Mouse (Mus musculus) heart, postnatal 14 days (tissue): ENCODE data around the gene 2610008E11Rik. TPM values are rescaled to one million over a fixed set of nuclear protein-coding genes. Genes with fewer than 3 reads are reported as not detected.
"Not testable (repeated sequence)": the region's sequence is repeated elsewhere in the genome, so short reads cannot be mapped to it uniquely, and the experiment has no call there.

ENCODE experiments used
- DNase-seq, 2 experiments: peaks; one replicate each; pipeline ENCODE4 v3.0.0; 2021 to 2022
- intact Hi-C: fragments of 180-260 bp; cut with DNase I; formaldehyde crosslinking; loops from one replicate; pipeline ENCODE4 v1.15.1; 2025
- long read RNA-seq, 2 experiments: library from polyadenylated mRNA; stranded (forward); transcript quantifications; one replicate each; pipeline ENCODE4 v2.0.0; 2021
- total RNA-seq, 2 experiments: library from RNA; stranded (reverse); gene quantifications; 2 replicates each; pipeline ENCODE4 v1.2.3; 2021

Gene 2610008E11Rik
- total RNA-seq, result 10 to 100 TPM; 12.8 to 15.1 TPM
- long read RNA-seq, experiment 1, full-length matches to known transcripts, result 4 of 8 reads
- long read RNA-seq, experiment 1, partial matches to known transcripts, result 0 of 8 reads
- long read RNA-seq, experiment 1, other reads (novel, unspliced or antisense), result 4 of 8 reads
- long read RNA-seq, experiment 2, full-length matches to known transcripts, result 14 of 16 reads
- long read RNA-seq, experiment 2, partial matches to known transcripts, result 0 of 16 reads
- long read RNA-seq, experiment 2, other reads (novel, unspliced or antisense), result 2 of 16 reads

- DNase-seq, result peak; percentile 89 to 91
- intact Hi-C loops, result no loop called here
Measured at GRCm38 (mm10) chr10:79097161-79097754, at the start of gene 2610008E11Rik. 2610008E11Rik (minus strand) TSS chr10:79097600.

GRCm38 (mm10) chr10:79116125-79116849, 18.9 kb upstream of the 2610008E11Rik start:
- DNase-seq, result peak; percentile 42 to 72
- intact Hi-C loops, result loop anchor here (1.0 kb wide), 1 partner anchor 360 kb away; no protein-coding TSS in a partner anchor

- no peak for DNase-seq
- intact Hi-C loops, result no loop called here
Measured at GRCm38 (mm10) chr10:79115085-79115484, 17.7 kb upstream of the 2610008E11Rik start.

- DNase-seq, result no peak
- intact Hi-C loops, result no loop called here
Measured at GRCm38 (mm10) chr10:79110482-79110881, 13.1 kb upstream of the 2610008E11Rik start.

DNA sequence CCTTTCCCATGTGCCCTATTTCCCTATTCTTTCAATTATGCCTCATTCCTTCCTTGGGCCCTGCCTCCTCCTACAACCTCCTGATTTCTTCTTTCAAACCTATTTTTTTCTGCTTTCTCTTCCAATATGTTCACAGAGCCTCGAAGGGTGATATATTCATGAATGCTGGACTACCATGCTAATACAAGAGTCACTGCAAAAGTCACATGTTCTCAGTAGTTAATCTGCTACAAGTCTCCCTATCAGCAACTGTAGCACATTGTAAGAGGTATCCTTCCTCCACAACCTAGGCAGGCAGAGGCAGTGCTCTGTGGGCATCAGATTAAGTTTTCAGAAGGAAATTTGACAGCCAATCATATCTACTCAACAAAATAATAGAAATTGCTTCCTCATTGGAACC, 11.8 kb upstream of the 2610008E11Rik start:
- no peak for DNase-seq
- intact Hi-C loops, result no loop called here

DNA sequence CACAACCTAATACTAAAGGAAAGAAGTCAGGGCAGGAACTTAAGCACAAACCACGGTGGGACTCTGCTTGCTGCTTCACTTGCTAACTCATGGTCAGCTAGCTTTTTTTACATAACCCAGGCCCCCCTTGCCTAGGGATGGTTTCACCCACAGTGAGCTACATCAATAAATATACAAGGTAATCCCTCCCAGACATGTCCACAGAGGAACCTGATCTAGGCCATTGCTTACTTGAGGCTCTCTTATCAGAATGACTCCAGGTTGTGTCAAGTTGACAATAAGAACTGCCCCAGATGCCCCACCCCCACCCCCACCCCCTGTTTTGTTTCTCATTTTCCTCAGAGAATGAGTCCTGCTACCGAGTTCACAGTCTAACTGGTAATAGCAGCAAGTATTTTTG, 10.1 kb upstream of the 2610008E11Rik start:
- intact Hi-C loops, result no loop called here
- no peak for DNase-seq

GRCm38 (mm10) chr10:79106325-79107282, 9.2 kb upstream of the 2610008E11Rik start:
- DNase-seq, result no peak
- intact Hi-C loops, result no loop called here

GRCm38 (mm10) chr10:79096706-79097105, 694 bp downstream of the 2610008E11Rik start:
- intact Hi-C loops, result no loop called here
- no peak for DNase-seq

DNA sequence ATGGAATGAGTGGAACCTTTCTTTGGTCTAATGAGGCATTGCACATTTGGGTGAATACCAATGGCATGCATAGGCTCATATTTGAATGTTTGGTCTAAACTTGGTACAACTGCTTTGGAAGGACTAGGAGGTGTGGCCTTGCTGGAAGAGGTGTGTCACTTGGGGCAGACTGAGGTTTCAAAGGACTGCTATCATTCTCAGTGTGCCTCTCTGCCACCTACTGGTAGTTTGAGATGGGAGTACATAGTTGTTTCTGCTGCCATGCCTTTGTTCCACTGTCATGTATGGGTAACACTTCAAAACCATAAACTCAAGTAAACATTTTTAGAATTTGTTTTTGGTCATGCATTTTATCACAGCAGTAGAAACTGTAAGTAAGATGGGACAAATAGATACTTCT, 5.7 kb downstream of the 2610008E11Rik start:
- intact Hi-C loops, result no loop called here
- no peak for DNase-seq

- intact Hi-C loops, result no loop called here
- DNase-seq, result no peak
Measured at GRCm38 (mm10) chr10:79089000-79089399, 8.4 kb downstream of the 2610008E11Rik start.

GRCm38 (mm10) chr10:79086577-79086976, 10.8 kb downstream of the 2610008E11Rik start:
- intact Hi-C loops, result no loop called here
- DNase-seq, result no peak

DNA sequence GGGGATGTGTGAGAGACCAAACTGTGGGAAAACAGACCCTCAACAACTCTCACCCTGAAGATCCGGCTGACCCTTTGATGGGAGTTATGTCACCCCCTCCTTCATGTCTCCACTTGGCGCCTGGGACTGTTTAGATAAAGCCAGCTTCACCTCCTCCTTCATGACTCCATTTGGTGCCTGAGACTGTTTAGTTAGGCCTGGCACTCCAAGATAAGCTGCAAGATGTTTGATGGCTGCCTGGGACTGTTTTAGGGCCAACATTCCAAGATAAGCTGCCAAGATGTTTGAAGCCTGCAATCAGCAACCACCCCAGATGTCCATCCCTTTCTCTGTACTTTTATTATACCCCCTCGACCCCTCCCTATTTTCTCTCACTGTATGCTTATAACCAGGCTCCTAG, 40.0 kb downstream of the 2610008E11Rik start:
- DNase-seq, intact Hi-C loops: not testable (repeated sequence)

GRCm38 (mm10) chr10:79042457-79042856, 54.9 kb downstream of the 2610008E11Rik start:
- DNase-seq, intact Hi-C loops: not testable (repeated sequence)

DNA sequence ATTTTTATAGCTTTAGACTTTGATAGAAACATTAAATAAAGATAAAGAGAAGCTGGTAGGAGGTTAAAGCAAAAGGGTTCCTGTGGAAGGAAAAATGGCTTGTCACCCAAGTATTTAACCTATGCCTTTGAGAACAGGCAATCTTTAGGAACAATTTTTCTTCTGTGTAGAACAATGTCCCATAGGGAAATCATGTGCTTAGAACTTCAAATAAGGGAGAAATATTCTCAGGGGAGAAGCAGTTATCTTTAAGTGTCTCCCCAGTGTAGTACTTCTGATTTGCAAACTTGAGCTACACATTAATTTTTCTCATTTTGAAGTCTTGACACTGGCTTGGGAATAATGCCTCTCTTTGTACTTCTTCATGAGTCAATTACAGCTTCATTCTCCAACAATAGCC, 69.0 kb downstream of the 2610008E11Rik start, which contains the start of gene Olfr57:
Gene Olfr57 (plus strand): TSS at position 301 of the 400 bp plus-strand sequence.
- intact Hi-C loops, result no loop called here
- DNase-seq, result no peak

Other genes starting within 250 kb of the 2610008E11Rik start
- gene Olfr1356, start 245.4 kb downstream of the 2610008E11Rik start, total RNA-seq, result not detected
- not detected for gene Olfr1355, start 222.1 kb downstream of the 2610008E11Rik start, total RNA-seq
- not detected for gene Olfr1354, start 184.4 kb downstream of the 2610008E11Rik start, total RNA-seq
- not detected for gene Olfr8, start 147.0 kb downstream of the 2610008E11Rik start, total RNA-seq
- gene Olfr1353, start 134.3 kb downstream of the 2610008E11Rik start, total RNA-seq, result not detected
- gene Olfr1352, start 116.5 kb downstream of the 2610008E11Rik start, total RNA-seq, result not detected
- not detected for gene Olfr1351, start 85.1 kb downstream of the 2610008E11Rik start, total RNA-seq
- gene Olfr57, start 68.9 kb downstream of the 2610008E11Rik start, total RNA-seq, result not detected
- gene Vmn2r80, start 51.2 kb upstream of the 2610008E11Rik start, total RNA-seq, result not detected
- gene Vmn2r81, start 150.1 kb upstream of the 2610008E11Rik start, total RNA-seq, result not detected